Mouse (Mus musculus) small intestine, adult 2 months (tissue): ENCODE measurements around the gene Trim8.

Experiments used
- CTCF ChIP-seq: fragments of 200-500 bp; IDR thresholded peaks from 2 replicates; pipeline ENCODE4 v1.5.1; 2012; ENCODE audit warnings: low read depth, mild to moderate bottlenecking, control low read depth, inconsistent platforms, low read length, moderate library complexity, mixed read lengths; ENCODE audit not compliant: insufficient replicate concordance, insufficient read length; ENCODE audit errors: extremely low read depth
- POLR2A ChIP-seq: fragments of 200-500 bp; IDR thresholded peaks from 2 replicates; pipeline ENCODE4 v1.6.1; 2012; ENCODE audit warnings: low read depth, mild to moderate bottlenecking, control low read depth, inconsistent platforms, low read length, moderate library complexity

DNA sequence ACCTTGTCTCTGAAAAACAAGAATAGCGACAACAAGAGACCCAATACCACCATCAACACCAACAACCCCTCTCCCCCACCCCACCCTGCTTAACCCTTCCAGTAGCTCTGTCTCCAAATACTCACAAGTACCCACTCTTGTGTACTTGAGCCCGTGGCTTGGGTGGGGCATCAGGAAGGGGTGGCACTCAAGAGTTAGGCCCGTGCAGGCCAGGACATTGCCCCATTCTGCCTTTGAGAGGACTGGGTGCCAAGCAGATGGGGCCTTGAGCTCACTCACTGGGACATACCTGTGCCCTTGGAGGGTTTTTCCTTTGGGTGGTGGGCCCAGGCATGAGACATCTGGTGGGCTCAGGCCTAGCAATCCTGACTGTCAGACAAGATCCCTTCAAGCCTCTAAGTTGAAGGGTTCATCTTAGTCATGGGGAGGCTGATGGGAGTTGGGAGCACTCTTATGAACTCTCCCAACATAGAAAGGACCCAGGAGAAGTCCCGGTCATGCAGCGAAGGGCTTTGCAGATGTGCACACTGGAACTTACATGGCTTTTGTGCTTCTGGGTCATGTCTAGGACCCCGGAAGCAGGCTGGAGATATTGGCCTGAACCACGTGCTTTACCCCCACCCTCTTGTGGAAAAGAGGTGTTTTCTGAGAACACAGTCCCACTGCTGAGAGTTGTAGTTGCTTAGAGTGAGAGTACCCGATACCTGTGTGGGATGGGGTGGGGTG is 4.3 kb downstream of the Trim8 start:
- no peak; the same call in 1 of the 2 replicates for TF ChIP-seq CTCF
- TF ChIP-seq POLR2A = no peak
